Mouse (Mus musculus) left cerebral cortex, adult 2 months (tissue): ENCODE measurements around the gene Prcc. TPM values are rescaled to one million over a fixed set of nuclear protein-coding genes. Genes with fewer than 3 reads are reported as not detected.
A peak's percentile ranks its signal among the peaks of the same experiment; 100 is the strongest.
"Not testable (repeated sequence)": the region's sequence is repeated elsewhere in the genome, so short reads cannot be mapped to it uniquely, and the experiment has no call there.

Experiments used
- DNase-seq, 2 experiments: peaks; one replicate each; pipeline ENCODE4 v3.0.0; 2021 to 2022; ENCODE audit warnings: low spot score in 2 of 2, mixed read lengths in 1 of 2; ENCODE audit errors: extremely low spot score in 1 of 2
- H3K27ac ChIP-seq: fragments of 200-600 bp; 2 replicates; pipeline ENCODE4 v1.8.1; 2022
- H3K4me3 ChIP-seq: fragments of 200-600 bp; 2 replicates; pipeline ENCODE4 v1.8.1; 2022
- CTCF ChIP-seq: fragments of 200-600 bp; IDR thresholded peaks from 2 replicates; pipeline ENCODE4 v1.8.1; 2022; ENCODE audit warnings: antibody characterized with exemption, mild to moderate bottlenecking, moderate library complexity
- intact Hi-C: fragments of 180-260 bp; cut with DNase I; formaldehyde crosslinking; loops from one replicate; pipeline ENCODE4 v1.15.1; 2025
- total RNA-seq, 2 experiments: library from RNA; stranded (reverse); gene quantifications; 2 replicates each; pipeline ENCODE4 v1.2.3; 2021

Gene Prcc
- total RNA-seq, 2 experiments from 2014 or later = 58.3 to 60.6 TPM

GRCm38 (mm10) chr3:87829025-87829424 lies 56.4 kb downstream of the Prcc start:
- DNase-seq = no peak
- H3K4me3 ChIP-seq = no peak overlapping the region
- H3K27ac ChIP-seq = no peak overlapping the region
- TF ChIP-seq CTCF = no peak
- intact Hi-C loops = no loop called here

- no peak for DNase-seq
- intact Hi-C loops = no loop called here
- TF ChIP-seq CTCF = no peak
- H3K4me3 ChIP-seq = no peak overlapping the region
- no peak overlapping the region for H3K27ac ChIP-seq
These were observed 57.0 kb downstream of the Prcc start for GRCm38 (mm10) chr3:87828435-87828834.

GRCm38 (mm10) chr3:87824206-87824605 lies 61.2 kb downstream of the Prcc start, which contains the start of gene Pear1:
Gene Pear1 (minus strand): TSS chr3:87824306.
- H3K27ac ChIP-seq, DNase-seq, H3K4me3 ChIP-seq, intact Hi-C loops: not testable (repeated sequence)

GRCm38 (mm10) chr3:87818226-87818625 lies 67.2 kb downstream of the Prcc start:
- no peak for DNase-seq
- H3K27ac ChIP-seq = no peak overlapping the region
- H3K4me3 ChIP-seq = no peak overlapping the region
- no peak for TF ChIP-seq CTCF
- intact Hi-C loops = no loop called here

- Histone ChIP-seq H3K4me3 (no peak overlapping the region), H3K27ac (no peak overlapping the region)
- peak; percentile 86 for TF ChIP-seq CTCF
- intact Hi-C loops = loop anchor here (1.0 kb wide), 3 partner anchors 21 to 60 kb away; partner anchors contain the start of gene Ntrk1
- peak; percentile 62 to 74 for DNase-seq
These were observed 68.7 kb downstream of the Prcc start for GRCm38 (mm10) chr3:87816646-87817093.

DNA sequence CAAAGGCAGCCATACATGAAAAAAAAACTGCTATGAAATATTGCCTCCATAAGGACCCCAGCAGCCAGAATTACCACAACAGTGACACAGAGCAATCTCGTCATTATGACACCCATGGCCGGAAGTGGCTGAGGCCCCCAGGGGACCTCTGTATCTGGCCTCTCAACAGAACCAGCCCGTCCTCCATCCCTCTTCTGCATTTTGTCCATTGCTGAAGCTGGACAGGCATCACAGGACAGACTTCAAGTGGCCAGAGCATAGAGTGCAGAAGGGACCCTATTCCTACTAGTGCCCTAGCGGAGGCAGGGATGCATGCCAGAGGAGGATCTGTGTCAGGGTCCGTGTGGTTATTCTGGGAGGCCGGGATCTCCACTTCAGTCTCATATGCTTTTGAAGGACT lies 69.2 kb downstream of the Prcc start:
- H3K27ac ChIP-seq = no peak overlapping the region
- no peak overlapping the region for H3K4me3 ChIP-seq
- no peak for TF ChIP-seq CTCF
- DNase-seq = no peak
- intact Hi-C loops = loop anchor here (1.0 kb wide), 3 partner anchors 21 to 60 kb away; partner anchors contain the start of gene Ntrk1

DNA sequence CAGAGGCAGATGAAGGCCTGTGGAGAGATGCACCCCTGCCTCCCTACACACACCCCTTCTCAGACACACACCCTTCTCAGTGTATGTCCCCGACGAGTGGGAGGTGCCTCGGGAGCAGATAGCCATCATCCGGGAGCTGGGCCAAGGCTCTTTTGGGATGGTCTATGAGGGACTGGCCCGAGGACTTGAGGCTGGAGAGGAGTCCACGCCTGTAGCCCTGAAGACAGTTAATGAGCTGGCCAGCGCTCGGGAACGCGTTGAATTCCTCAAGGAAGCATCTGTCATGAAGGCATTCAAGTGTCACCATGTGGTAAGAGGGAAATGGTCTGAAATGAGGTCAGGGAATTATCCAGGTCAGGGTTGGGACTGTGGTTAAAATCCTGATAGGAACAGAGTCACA lies 72.5 kb downstream of the Prcc start:
- TF ChIP-seq CTCF = no peak
- Histone ChIP-seq H3K4me3 (no peak overlapping the region), H3K27ac (no peak overlapping the region)
- no peak for DNase-seq
- intact Hi-C loops = no loop called here

- Histone ChIP-seq H3K27ac (no peak overlapping the region), H3K4me3 (no peak overlapping the region)
- no peak for TF ChIP-seq CTCF
- DNase-seq = no peak
- intact Hi-C loops = no loop called here
These were observed 73.0 kb downstream of the Prcc start for GRCm38 (mm10) chr3:87812413-87812812.

- Histone ChIP-seq H3K4me3 (no peak overlapping the region), H3K27ac (no peak overlapping the region)
- intact Hi-C loops = no loop called here
- DNase-seq = no peak
- no peak for TF ChIP-seq CTCF
These were observed 74.1 kb downstream of the Prcc start for GRCm38 (mm10) chr3:87811297-87811696.

- no peak for DNase-seq
- H3K27ac ChIP-seq = no peak overlapping the region
- intact Hi-C loops = no loop called here
- H3K4me3 ChIP-seq = no peak overlapping the region
- no peak for TF ChIP-seq CTCF
These were observed 76.0 kb downstream of the Prcc start for GRCm38 (mm10) chr3:87809322-87809962.

Other genes with a start within 250 kb of the Prcc start
- under 1 TPM; 0.16 to 0.54 TPM for gene Lrrc71, start 137.0 kb downstream of the Prcc start, total RNA-seq
- under 1 TPM; 0.14 to 0.47 TPM for gene Ntrk1, start 90.4 kb downstream of the Prcc start, total RNA-seq
- under 1 TPM; 0.54 to 0.72 TPM for gene Insrr, start 88.7 kb downstream of the Prcc start, total RNA-seq
- gene Pear1, start 61.3 kb downstream of the Prcc start, total RNA-seq = 1 to 10 TPM; 7.8 to 7.9 TPM
- gene Sh2d2a, start 38.9 kb downstream of the Prcc start, total RNA-seq = not detected
- 100 to 1,000 TPM; 148 to 151 TPM for gene Hdgf, start 20.7 kb upstream of the Prcc start, total RNA-seq
- 10 to 100 TPM; 52.6 to 55.1 TPM for gene Mrpl24, start 33.9 kb upstream of the Prcc start, total RNA-seq
- 10 to 100 TPM; 15.1 to 15.6 TPM for gene Isg20l2, start 44.7 kb upstream of the Prcc start, total RNA-seq
- 10 to 100 TPM; 22.9 to 24.7 TPM for gene Rrnad1, start 45.1 kb upstream of the Prcc start, total RNA-seq
- gene Crabp2, start 63.1 kb upstream of the Prcc start, total RNA-seq = 1 to 10 TPM; 4.5 to 8.2 TPM
- 1 to 10 TPM; 5.7 to 6.2 TPM for gene Nes, start 85.5 kb upstream of the Prcc start, total RNA-seq
- 100 to 1,000 TPM; 241 to 256 TPM for gene Bcan, start 114.6 kb upstream of the Prcc start, total RNA-seq
- 10 to 100 TPM; 11.3 to 13.5 TPM for gene Hapln2, start 142.0 kb upstream of the Prcc start, total RNA-seq
- 10 to 100 TPM; 17.5 to 19.1 TPM for gene Gpatch4, start 157.5 kb upstream of the Prcc start, total RNA-seq
- 10 to 100 TPM; 64.3 to 66.6 TPM for gene Naxe, start 172.9 kb upstream of the Prcc start, total RNA-seq
- gene Ttc24, start 192.7 kb upstream of the Prcc start, total RNA-seq = not detected
- gene Iqgap3, start 196.4 kb upstream of the Prcc start, total RNA-seq = under 1 TPM; 0.21 to 0.41 TPM